ENCODE assay signal across 8 mouse cellular contexts in the genomic region with DNA sequence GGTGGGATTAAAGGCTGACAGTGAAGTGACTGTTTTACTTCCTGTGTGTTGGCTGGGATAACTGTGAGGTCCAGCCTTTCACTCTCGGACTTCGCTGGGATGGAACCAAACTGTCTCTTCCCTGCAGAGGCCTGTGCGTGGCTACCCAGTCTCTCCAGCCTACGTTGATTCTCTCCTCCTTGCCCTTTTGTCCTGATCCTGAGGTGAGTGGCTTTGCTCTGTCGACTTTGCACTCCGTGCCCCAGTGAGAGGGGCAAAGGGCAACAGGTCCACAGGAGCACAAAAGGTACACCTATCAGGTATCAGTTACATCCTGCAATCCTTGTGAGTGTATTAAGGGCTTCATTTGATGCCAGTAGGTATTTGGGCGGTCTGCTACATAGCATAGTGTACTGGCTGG. TPM values are rescaled to one million over a fixed set of nuclear protein-coding genes. Genes with fewer than 3 reads are reported as not detected.
DNase-seq lines count a peak whose midpoint lies in the region; ATAC-seq lines count a peak whose summit lies in the region.

A gene (plus strand): TSS at position 87 of the 400 bp plus-strand sequence.

- DNase-seq in thymus, postnatal 0 days (ENCODE audit: low spot score), result no peak
- no peak for DNase-seq in thymus, postnatal 36 days
- no peak for DNase-seq in thymus, adult 18-20 months
- no peak for DNase-seq in embryo, embryonic 9.5 days (ENCODE audit: extremely low spot score)

- peak within 1 kb of the TSS; percentile 16; the same call in 1 of the 2 replicates for H3K4me3 ChIP-seq in forebrain, embryonic 15.5 days
- H3K4me3 ChIP-seq in hindbrain, embryonic 13.5 days, result 0 out of 2 replicates have a peak within 1 kb of the TSS, but pooled peaks have one; percentile 11
- H3K4me3 ChIP-seq in limb, embryonic 13.5 days, result peak within 1 kb of the TSS; percentile 19; the same call in 1 of the 2 replicates
- peak within 1 kb of the TSS; percentile 33 for H3K4me3 ChIP-seq in stomach, embryonic 16.5 days (replicated peaks; ENCODE audit: low read length)

- H3K4me2 ChIP-seq in forebrain, embryonic 15.5 days (replicated peaks), result peak within 1 kb of the TSS; percentile 30
- peak within 1 kb of the TSS; percentile 30; the same call in 1 of the 2 replicates for H3K4me2 ChIP-seq in hindbrain, embryonic 13.5 days
- peak within 1 kb of the TSS; percentile 50 for H3K4me2 ChIP-seq in limb, embryonic 13.5 days (replicated peaks)
- peak within 1 kb of the TSS; percentile 47 for H3K4me2 ChIP-seq in stomach, embryonic 16.5 days (ENCODE audit: low read depth, low read length)

- peaks cover 13% of the 10 kb centered on the region for H3K9me3 ChIP-seq in forebrain, embryonic 15.5 days
- peaks cover 22% of the 10 kb centered on the region for H3K9me3 ChIP-seq in hindbrain, embryonic 13.5 days
- peaks cover 20% of the 10 kb centered on the region for H3K9me3 ChIP-seq in limb, embryonic 13.5 days
- H3K9me3 ChIP-seq in stomach, embryonic 16.5 days (replicated peaks; ENCODE audit: control insufficient read depth, low read length), result peaks cover 22% of the 10 kb centered on the region

- ATAC-seq in forebrain, embryonic 15.5 days (replicated peaks), result no peak
- no peak for ATAC-seq in hindbrain, embryonic 13.5 days (ENCODE audit: low FRiP score)
- no peak for ATAC-seq in limb, embryonic 13.5 days (ENCODE audit: low FRiP score, low read depth)
- no peak for ATAC-seq in stomach, embryonic 16.5 days (ENCODE audit: insufficient read depth, low FRiP score)

- H3K4me1 ChIP-seq in forebrain, embryonic 15.5 days, result peaks cover 13% of the 10 kb centered on the region
- H3K4me1 ChIP-seq in hindbrain, embryonic 13.5 days (replicated peaks), result peaks cover 20% of the 10 kb centered on the region
- no peaks in the 10 kb centered on the region; the same call in 1 of the 2 replicates for H3K4me1 ChIP-seq in limb, embryonic 13.5 days
- no peaks in the 10 kb centered on the region; the same call in 1 of the 2 replicates for H3K4me1 ChIP-seq in stomach, embryonic 16.5 days (ENCODE audit: control insufficient read depth, insufficient read depth, low read length)

- peaks cover 42% of the 10 kb centered on the region for H3K36me3 ChIP-seq in forebrain, embryonic 15.5 days
- H3K36me3 ChIP-seq in hindbrain, embryonic 13.5 days, result peaks cover 52% of the 10 kb centered on the region
- no peaks in the 10 kb centered on the region for H3K36me3 ChIP-seq in limb, embryonic 13.5 days
- no peaks in the 10 kb centered on the region; the same call in 1 of the 2 replicates for H3K36me3 ChIP-seq in stomach, embryonic 16.5 days (ENCODE audit: control insufficient read depth, insufficient read depth, low read length)

- no peak within 1 kb of the TSS for H3K27ac ChIP-seq in forebrain, embryonic 15.5 days (replicated peaks)
- peak within 1 kb of the TSS; percentile 52; the same call in 1 of the 2 replicates for H3K27ac ChIP-seq in hindbrain, embryonic 13.5 days
- no peak within 1 kb of the TSS for H3K27ac ChIP-seq in limb, embryonic 13.5 days
- no peak within 1 kb of the TSS for H3K27ac ChIP-seq in stomach, embryonic 16.5 days (ENCODE audit: low read length)

- no peak within 1 kb of the TSS for H3K9ac ChIP-seq in forebrain, embryonic 15.5 days (replicated peaks)
- peak within 1 kb of the TSS; percentile 35; the same call in 1 of the 2 replicates for H3K9ac ChIP-seq in hindbrain, embryonic 13.5 days
- H3K9ac ChIP-seq in limb, embryonic 13.5 days, result no peak within 1 kb of the TSS
- peak within 1 kb of the TSS; percentile 35; the same call in 1 of the 2 replicates for H3K9ac ChIP-seq in stomach, embryonic 16.5 days (ENCODE audit: low read length)

- H3K27me3 ChIP-seq in forebrain, embryonic 15.5 days, result no peaks in the 10 kb centered on the region
- H3K27me3 ChIP-seq in hindbrain, embryonic 13.5 days, result no peaks in the 10 kb centered on the region
- no peaks in the 10 kb centered on the region for H3K27me3 ChIP-seq in limb, embryonic 13.5 days
- no peaks in the 10 kb centered on the region for H3K27me3 ChIP-seq in stomach, embryonic 16.5 days (ENCODE audit: control insufficient read depth, insufficient read depth, low read length)

- 85% methylated on average over 7 of the region's 7 CpGs for WGBS in forebrain, embryonic 15.5 days
- 76% methylated on average over 7 of the region's 7 CpGs for WGBS in hindbrain, embryonic 13.5 days
- WGBS in limb, embryonic 13.5 days, result 72% methylated on average over 7 of the region's 7 CpGs
- WGBS in stomach, embryonic 16.5 days, result 65% methylated on average over 7 of the region's 7 CpGs

RNA-seq across cellular contexts. Expression of the gene that starts here (rescaled TPM):
- 21.3 and 24.0 TPM in 2 replicates for polyA plus RNA-seq in thymus, postnatal 0 days (2015; fragmentation: Nextera tagmentation; extraction: Ambion mirVana)
- 43.3 and 46.3 TPM in 2 replicates for polyA plus RNA-seq in forebrain, embryonic 15.5 days (2015; fragmentation: Nextera tagmentation; extraction: Ambion mirVana)
- 42.2 and 44.3 TPM in 2 replicates for polyA plus RNA-seq in hindbrain, embryonic 13.5 days (2015; fragmentation: Nextera tagmentation; extraction: Ambion mirVana)
- polyA plus RNA-seq in limb, embryonic 13.5 days (2015; fragmentation: Nextera tagmentation; extraction: Ambion mirVana), result 38.3 and 41.7 TPM in 2 replicates
- polyA plus RNA-seq in stomach, embryonic 16.5 days (2015; fragmentation: Nextera tagmentation; extraction: Ambion mirVana), result 27.0 and 30.5 TPM in 2 replicates

Comparison
In these comparisons a context has a peak if more than half of its experiments do, and no peak if none do; other contexts are left out.
1. H3K9ac ChIP-seq: peak in hindbrain, embryonic 13.5 days (single experiment) and stomach, embryonic 16.5 days (single experiment); none in forebrain, embryonic 15.5 days (single experiment) and limb, embryonic 13.5 days (single experiment).
2. Peak in every context shown above with its lines, with median percentiles within 50 percentile points of each other: H3K4me2 ChIP-seq and H3K4me3 ChIP-seq.